Comparison of ENCODE assay signal across 21 mouse cellular contexts in genomic region chr12:54335509-54335908, GRCm38 (mm10).
DNase-seq lines count a peak whose midpoint lies in the region; ATAC-seq and TF ChIP-seq lines count a peak whose summit lies in the region.
"Had no signal": no experiment of that assay in that cellular context is flagged by ENCODE, and none has a peak within 500 bp of the region (broad histone marks: within the 10 kb centered on the region; RNA-seq: fewer than 3 reads in every experiment).

No protein-coding gene starts in this region.

- 2% methylated on average over 2 of the region's 2 CpGs for WGBS in forebrain, embryonic 10.5 days
- 11% methylated on average over 2 of the region's 2 CpGs for WGBS in forebrain, postnatal 0 days
- 6% methylated on average over 2 of the region's 2 CpGs for WGBS in midbrain, embryonic 10.5 days
- WGBS in midbrain, postnatal 0 days: 21% methylated on average over 2 of the region's 2 CpGs
- WGBS in midbrain, embryonic 14.5 days: 2% methylated on average over 2 of the region's 2 CpGs

- no peak for TF ChIP-seq CTCF in forebrain, postnatal 0 days (IDR thresholded peaks at IDR 0.05; ENCODE audit: low read depth)
- TF ChIP-seq CTCF in midbrain, postnatal 0 days (IDR thresholded peaks at IDR 0.05): no peak

- H3K4me2 ChIP-seq in forebrain, postnatal 0 days (ENCODE audit: low read depth): no peak overlapping the region
- no peak overlapping the region for H3K4me2 ChIP-seq in midbrain, postnatal 0 days (ENCODE audit: low read depth, low read length, poor library complexity, severe bottlenecking)
- H3K4me2 ChIP-seq in midbrain, embryonic 14.5 days (ENCODE audit: low read length): 0 out of 2 replicates have a peak overlapping the region, but pooled peaks have one; percentile 5
- H3K4me2 ChIP-seq: limb, embryonic 13.5 days; liver, embryonic 13.5 days; lung, embryonic 14.5 days; stomach, embryonic 15.5 days had no signal

- no peak overlapping the region for H3K9ac ChIP-seq in forebrain, postnatal 0 days
- no peak overlapping the region for H3K9ac ChIP-seq in midbrain, postnatal 0 days (replicated peaks; ENCODE audit: low read length, poor library complexity, severe bottlenecking)
- H3K9ac ChIP-seq in midbrain, embryonic 14.5 days (replicated peaks; ENCODE audit: low read length): no peak overlapping the region
- H3K9ac ChIP-seq: limb, embryonic 13.5 days; liver, embryonic 13.5 days; lung, embryonic 14.5 days; stomach, embryonic 15.5 days had no signal

- H3K27me3 ChIP-seq in forebrain, embryonic 10.5 days (ENCODE audit: poor library complexity, severe bottlenecking): peaks cover 58% of the 10 kb centered on the region
- H3K27me3 ChIP-seq in forebrain, postnatal 0 days (ENCODE audit: insufficient read depth, low read length): no peaks in the 10 kb centered on the region
- H3K27me3 ChIP-seq in midbrain, embryonic 10.5 days (ENCODE audit: low read depth, poor library complexity, severe bottlenecking): peaks cover 66% of the 10 kb centered on the region
- no peaks in the 10 kb centered on the region for H3K27me3 ChIP-seq in midbrain, postnatal 0 days (ENCODE audit: insufficient read depth, low read length)
- H3K27me3 ChIP-seq in midbrain, embryonic 14.5 days (ENCODE audit: control insufficient read depth, insufficient read depth, low read length): no peaks in the 10 kb centered on the region
- H3K27me3 ChIP-seq: limb, embryonic 13.5 days; liver, embryonic 13.5 days; Patski; stomach, embryonic 15.5 days had no signal

- H3K27ac ChIP-seq in forebrain, embryonic 10.5 days: 0 out of 2 replicates have a peak overlapping the region, but pooled peaks have one; percentile 33
- no peak overlapping the region for H3K27ac ChIP-seq in forebrain, postnatal 0 days (ENCODE audit: low read depth, low read length)
- 0 out of 2 replicates have a peak overlapping the region, but pooled peaks have one; percentile 28 for H3K27ac ChIP-seq in midbrain, embryonic 10.5 days (replicated peaks)
- no peak overlapping the region for H3K27ac ChIP-seq in midbrain, postnatal 0 days (ENCODE audit: low read depth, low read length)
- H3K27ac ChIP-seq in midbrain, embryonic 14.5 days (replicated peaks; ENCODE audit: low read depth, low read length): peak overlapping the region; percentile 68
- H3K27ac ChIP-seq: limb, embryonic 13.5 days; liver, embryonic 13.5 days; stomach, embryonic 15.5 days had no signal

- DNase-seq in forebrain, embryonic 10.5 days (ENCODE audit: extremely low spot score, low spot score): no peak
- DNase-seq in forebrain, postnatal 0 days: no peak
- DNase-seq in midbrain, embryonic 10.5 days (ENCODE audit: low spot score): no peak
- no peak for DNase-seq in midbrain, postnatal 0 days (ENCODE audit: low spot score)
- DNase-seq in midbrain, embryonic 14.5 days: peak; percentile 53
- DNase-seq in ovary, adult 18-20 months (ENCODE audit: low spot score): no peak
- DNase-seq in natural killer cell, adult 2 months (ENCODE audit: low spot score in 2 of 2): no peak
- DNase-seq: adrenal gland, postnatal 10 days; cerebellum, adult 9-11 months; gastrocnemius, postnatal 25 days; kidney, adult 11 months; liver, embryonic 13.5 days; lung, embryonic 14.5 days; lung, postnatal 4 days; right cerebral cortex, postnatal 25 days; thymus, adult 18-20 months had no signal

- peaks cover 26% of the 10 kb centered on the region for H3K4me1 ChIP-seq in forebrain, embryonic 10.5 days
- H3K4me1 ChIP-seq in forebrain, postnatal 0 days (ENCODE audit: insufficient read depth): no peaks in the 10 kb centered on the region
- peaks cover 26% of the 10 kb centered on the region for H3K4me1 ChIP-seq in midbrain, embryonic 10.5 days
- 0 out of 2 replicates have a peak, but pooled peaks cover 3% of the 10 kb centered on the region for H3K4me1 ChIP-seq in midbrain, postnatal 0 days (ENCODE audit: insufficient read depth, low read length)
- peaks cover 17% of the 10 kb centered on the region; the same call in 1 of the 2 replicates for H3K4me1 ChIP-seq in midbrain, embryonic 14.5 days (ENCODE audit: control insufficient read depth, insufficient read depth, low read length)
- H3K4me1 ChIP-seq: limb, embryonic 13.5 days; liver, embryonic 13.5 days; stomach, embryonic 15.5 days had no signal

- no peaks in the 10 kb centered on the region for H3K36me3 ChIP-seq in forebrain, embryonic 10.5 days (replicated peaks)
- no peaks in the 10 kb centered on the region for H3K36me3 ChIP-seq in forebrain, postnatal 0 days (ENCODE audit: insufficient read depth)
- H3K36me3 ChIP-seq in midbrain, embryonic 10.5 days: no peaks in the 10 kb centered on the region
- H3K36me3 ChIP-seq in midbrain, postnatal 0 days (ENCODE audit: insufficient read depth, low read length): no peaks in the 10 kb centered on the region
- H3K36me3 ChIP-seq in midbrain, embryonic 14.5 days (ENCODE audit: control insufficient read depth, insufficient read depth, low read length): no peaks in the 10 kb centered on the region
- H3K36me3 ChIP-seq: limb, embryonic 13.5 days; liver, embryonic 13.5 days; stomach, embryonic 15.5 days had no signal

- ATAC-seq in forebrain, postnatal 0 days: no peak
- no peak for ATAC-seq in midbrain, postnatal 0 days (ENCODE audit: low FRiP score)
- no peak for ATAC-seq in midbrain, embryonic 14.5 days (ENCODE audit: low FRiP score, low TSS enrichment)
- no peak for ATAC-seq in activated CD4-positive, CD25-positive, alpha-beta regulatory T cell, adult 4 months
- ATAC-seq: Patski had no signal

- H3K4me3 ChIP-seq in forebrain, embryonic 10.5 days: no peak overlapping the region
- no peak overlapping the region for H3K4me3 ChIP-seq in forebrain, postnatal 0 days (ENCODE audit: low read depth, low read length)
- H3K4me3 ChIP-seq in midbrain, embryonic 10.5 days: no peak overlapping the region
- no peak overlapping the region for H3K4me3 ChIP-seq in midbrain, postnatal 0 days (ENCODE audit: low read depth, low read length)
- H3K4me3 ChIP-seq in midbrain, embryonic 14.5 days (replicated peaks; ENCODE audit: low read depth, low read length): no peak overlapping the region
- H3K4me3 ChIP-seq: erythroblast, embryonic 14.5 days; limb, embryonic 13.5 days; liver, embryonic 13.5 days; stomach, embryonic 15.5 days had no signal

- H3K9me3 ChIP-seq in forebrain, embryonic 10.5 days: no peaks in the 10 kb centered on the region
- H3K9me3 ChIP-seq in forebrain, postnatal 0 days (ENCODE audit: low read length): no peaks in the 10 kb centered on the region
- H3K9me3 ChIP-seq in midbrain, embryonic 10.5 days (replicated peaks): no peaks in the 10 kb centered on the region
- H3K9me3 ChIP-seq in midbrain, postnatal 0 days (ENCODE audit: low read length): no peaks in the 10 kb centered on the region
- no peaks in the 10 kb centered on the region for H3K9me3 ChIP-seq in midbrain, embryonic 14.5 days (ENCODE audit: control insufficient read depth, low read length)
- H3K9me3 ChIP-seq: limb, embryonic 13.5 days; liver, embryonic 13.5 days; stomach, embryonic 15.5 days had no signal

Comparison
In these comparisons a context has a peak if more than half of its experiments do, and no peak if none do; other contexts are left out.
1. H3K27ac ChIP-seq: peak in forebrain, embryonic 10.5 days (single experiment), midbrain, embryonic 10.5 days (single experiment) and midbrain, embryonic 14.5 days (single experiment); none in forebrain, postnatal 0 days (single experiment) and midbrain, postnatal 0 days (single experiment).